Mouse (Mus musculus) midbrain, postnatal 0 days (tissue): ENCODE results near the gene Esrrb. TPM values are rescaled to one million over a fixed set of nuclear protein-coding genes. Genes with fewer than 3 reads are reported as not detected.
A peak's percentile ranks its signal among the peaks of the same experiment; 100 is the strongest.

ENCODE experiments used
- ATAC-seq: fragments of 200-750 bp; cut with Nextera tagmentation; 2 replicates; pipeline ENCODE4 v1.8.0; 2017; ENCODE audit warnings: moderate number of reproducible peaks, mild to moderate bottlenecking, moderate TSS enrichment, moderate library complexity; ENCODE audit not compliant: low FRiP score
- DNase-seq: peaks from one replicate; pipeline ENCODE4 v3.0.0-alpha.2; 2015; ENCODE audit warnings: low spot score
- H3K27ac ChIP-seq: fragments of 300-500 bp; sonication (generic); 2 replicates; pipeline ENCODE4 v1.5.1; 2014; ENCODE audit warnings: low read depth, mild to moderate bottlenecking, low read length, mixed read lengths
- H3K27me3 ChIP-seq: fragments of 300-500 bp; sonication (generic); 2 replicates; pipeline ENCODE4 v1.6.1; 2014; ENCODE audit warnings: low read length, control low read depth, mixed read lengths; ENCODE audit not compliant: insufficient read depth
- H3K36me3 ChIP-seq: fragments of 300-500 bp; sonication (generic); 2 replicates; pipeline ENCODE4 v1.6.1; 2014; ENCODE audit warnings: low read length, control low read depth, mixed read lengths; ENCODE audit not compliant: insufficient read depth
- H3K4me1 ChIP-seq: fragments of 300-500 bp; sonication (generic); 2 replicates; pipeline ENCODE4 v1.6.1; 2014; ENCODE audit warnings: mild to moderate bottlenecking, control low read depth, antibody characterized with exemption, low read length, mixed read lengths; ENCODE audit not compliant: insufficient read depth
- H3K4me2 ChIP-seq: fragments of 300-500 bp; sonication (generic); 2 replicates; pipeline ENCODE4 v1.6.1; 2014; ENCODE audit warnings: low read depth, mild to moderate bottlenecking, low read length, mixed read lengths; ENCODE audit not compliant: poor library complexity, severe bottlenecking
- H3K4me3 ChIP-seq: fragments of 300-500 bp; sonication (generic); 2 replicates; pipeline ENCODE4 v1.5.1; 2014; ENCODE audit warnings: low read depth, mild to moderate bottlenecking, low read length, moderate library complexity
- H3K9ac ChIP-seq: fragments of 300-500 bp; sonication (generic); replicated peaks from 2 replicates; pipeline ENCODE4 v1.6.1; 2014; ENCODE audit warnings: mild to moderate bottlenecking, low read length, moderate library complexity, mixed read lengths; ENCODE audit not compliant: poor library complexity, severe bottlenecking
- H3K9me3 ChIP-seq: fragments of 300-500 bp; sonication (generic); 2 replicates; pipeline ENCODE4 v1.6.1; 2016; ENCODE audit warnings: low read length, control low read depth
- CTCF ChIP-seq: IDR thresholded peaks from 2 replicates; pipeline ENCODE4 v1.5.1; 2016; ENCODE audit warnings: antibody characterized with exemption, mild to moderate bottlenecking
- WGBS: fragments of 180-500 bp; shearing (Covaris S2); extraction: QIAGEN DNeasy Blood & Tissue Kit; methylation state at CpG from one replicate; pipeline ENCODE4 v1.1.7; 2014; 5-methylcytosine and 5-hydroxymethylcytosine counted together
- polyA plus RNA-seq: library from polyadenylated mRNA; unstranded; fragments of >200 nt; fragmentation: Nextera tagmentation; extraction: Ambion mirVana; gene quantifications from 2 replicates; pipeline ENCODE4 v1.2.1, GENCODE M21; 2015
- total RNA-seq: library from RNA; depleted of rRNA; stranded (reverse); fragments of >200 nt; gene quantifications from 2 replicates; pipeline ENCODE4 v1.2.3, GENCODE M21; 2014

Esrrb gene
- total and polyA plus RNA-seq, 2 experiments from 2014 or later, result 3.3 to 11.6 TPM

DNA sequence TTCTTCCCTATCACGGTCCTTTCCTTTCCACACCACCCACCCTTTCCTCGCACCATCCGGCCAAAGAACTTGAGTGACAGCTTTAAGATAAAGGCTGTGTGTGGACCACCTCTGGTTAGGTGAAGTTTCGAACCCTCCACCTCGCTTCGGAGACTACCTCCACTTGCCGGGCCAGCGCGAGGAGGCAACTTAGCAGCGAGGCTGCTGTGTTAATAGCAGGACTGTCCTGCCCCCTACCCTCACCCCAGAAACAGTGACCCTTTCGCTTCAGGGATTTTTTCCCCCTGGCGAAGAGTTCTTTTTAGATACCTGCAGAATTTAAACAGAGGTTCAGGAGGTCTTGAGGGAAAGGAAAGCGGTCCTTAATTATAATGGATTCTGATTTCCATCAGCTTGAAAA is 62.2 kb downstream of the Esrrb start:
- DNase-seq, result no peak
- H3K36me3 ChIP-seq, result no peaks in the 10 kb centered on the region
- no peak for TF ChIP-seq CTCF
- H3K27me3 ChIP-seq, result peaks cover 58% of the 10 kb centered on the region
- peaks cover 4% of the 10 kb centered on the region; the same call in 1 of the 2 replicates for H3K4me1 ChIP-seq
- no peak for ATAC-seq
- peak overlapping the region; percentile 52 for H3K4me3 ChIP-seq
- H3K27ac ChIP-seq, result no peak overlapping the region
- WGBS, result 6% methylated on average over 13 of the region's 13 CpGs
- no peaks in the 10 kb centered on the region for H3K9me3 ChIP-seq
- H3K4me2 ChIP-seq, result no peak overlapping the region
- H3K9ac ChIP-seq, result no peak overlapping the region

DNA sequence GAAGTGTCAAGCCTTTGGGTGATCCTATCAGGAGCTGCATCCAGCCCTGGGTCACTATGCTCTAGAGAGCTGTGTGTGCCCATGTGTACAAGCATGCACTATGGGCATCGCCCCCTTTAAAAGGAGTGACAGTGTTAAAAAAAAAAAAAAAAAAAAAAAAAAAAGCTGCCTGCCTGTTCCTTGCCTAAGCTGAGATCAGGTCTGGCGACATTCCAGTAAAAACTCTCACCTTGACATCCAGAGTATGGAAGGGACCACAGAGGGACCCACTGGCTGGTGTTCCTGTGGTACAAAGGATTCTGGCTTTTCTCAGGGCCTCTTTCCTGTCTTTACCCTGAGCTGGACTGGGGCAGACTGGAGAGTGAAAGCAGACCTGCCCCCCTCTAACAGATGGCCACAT is 66.7 kb downstream of the Esrrb start:
- H3K9ac ChIP-seq, result no peak overlapping the region
- ATAC-seq (no peak), DNase-seq (no peak)
- no peak for TF ChIP-seq CTCF
- H3K4me3 ChIP-seq, result no peak overlapping the region
- no peaks in the 10 kb centered on the region for H3K4me1 ChIP-seq
- WGBS, result 72% methylated on average over 2 of the region's 2 CpGs
- H3K4me2 ChIP-seq, result no peak overlapping the region
- no peaks in the 10 kb centered on the region for H3K36me3 ChIP-seq
- H3K27me3 ChIP-seq, result peaks cover 34% of the 10 kb centered on the region; the same call in 1 of the 2 replicates
- no peaks in the 10 kb centered on the region for H3K9me3 ChIP-seq
- H3K27ac ChIP-seq, result no peak overlapping the region

DNA sequence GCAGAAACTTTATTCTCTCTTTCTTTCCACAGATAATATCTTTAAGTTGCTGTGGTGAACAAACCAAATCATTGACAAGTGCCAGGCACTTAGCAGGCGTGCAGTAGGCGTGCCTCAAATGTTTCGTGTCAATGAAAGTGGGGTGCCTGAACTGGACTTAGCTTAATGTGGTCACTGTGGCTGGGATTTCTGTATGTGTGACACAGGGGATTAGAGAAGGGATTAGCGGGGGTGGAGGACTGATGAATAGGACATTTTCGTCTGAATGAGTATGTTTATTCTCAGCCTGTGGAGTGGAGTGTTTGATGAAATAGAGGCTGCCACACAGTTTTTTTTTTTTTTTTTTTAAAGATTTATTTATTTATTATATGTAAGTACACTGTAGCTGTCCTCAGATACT is 70.8 kb downstream of the Esrrb start:
- no peaks in the 10 kb centered on the region for H3K27me3 ChIP-seq
- H3K9ac ChIP-seq, result no peak overlapping the region
- no peak for TF ChIP-seq CTCF
- no peaks in the 10 kb centered on the region for H3K9me3 ChIP-seq
- H3K4me2 ChIP-seq, result no peak overlapping the region
- no peaks in the 10 kb centered on the region for H3K36me3 ChIP-seq
- H3K27ac ChIP-seq, result no peak overlapping the region
- no peak for DNase-seq
- H3K4me3 ChIP-seq, result no peak overlapping the region
- no peaks in the 10 kb centered on the region for H3K4me1 ChIP-seq
- ATAC-seq, result no peak
- WGBS, result 32% methylated on average over 5 of the region's 5 CpGs

DNA sequence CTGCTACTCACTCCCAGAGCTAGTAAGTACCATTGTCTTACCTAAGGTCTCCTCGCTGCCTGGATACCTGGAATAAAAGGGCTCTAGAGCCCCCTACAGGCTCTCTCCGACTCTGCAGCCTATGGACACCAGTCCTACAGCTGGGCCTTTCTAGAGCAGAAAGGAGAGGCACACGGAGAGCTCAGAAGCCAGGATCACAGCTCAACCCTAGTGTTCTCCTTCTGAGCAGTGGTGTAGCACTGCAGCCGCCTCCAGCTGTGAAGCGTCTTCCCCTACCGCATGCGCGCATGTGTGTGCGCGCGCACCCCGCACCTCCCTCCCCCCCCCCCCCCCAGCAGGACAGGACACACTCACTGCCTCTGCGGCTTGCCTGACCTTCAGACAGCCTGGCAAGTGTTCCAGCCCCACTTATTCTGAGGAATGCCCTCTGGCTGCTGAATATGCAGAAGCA is 72.5 kb downstream of the Esrrb start:
- DNase-seq (peak; percentile 92), ATAC-seq (peak; percentile 85)
- no peaks in the 10 kb centered on the region for H3K4me1 ChIP-seq
- no peaks in the 10 kb centered on the region for H3K36me3 ChIP-seq
- H3K27me3 ChIP-seq, result no peaks in the 10 kb centered on the region
- H3K9ac ChIP-seq, result peak overlapping the region; percentile 44
- no peak overlapping the region for H3K27ac ChIP-seq
- H3K9me3 ChIP-seq, result no peaks in the 10 kb centered on the region
- 1% methylated on average over 6 of the region's 13 CpGs for WGBS
- peak overlapping the region; percentile 21; the same call in 1 of the 2 replicates for H3K4me3 ChIP-seq
- peak overlapping the region; percentile 48 for H3K4me2 ChIP-seq
- peak; percentile 83 for TF ChIP-seq CTCF

DNA sequence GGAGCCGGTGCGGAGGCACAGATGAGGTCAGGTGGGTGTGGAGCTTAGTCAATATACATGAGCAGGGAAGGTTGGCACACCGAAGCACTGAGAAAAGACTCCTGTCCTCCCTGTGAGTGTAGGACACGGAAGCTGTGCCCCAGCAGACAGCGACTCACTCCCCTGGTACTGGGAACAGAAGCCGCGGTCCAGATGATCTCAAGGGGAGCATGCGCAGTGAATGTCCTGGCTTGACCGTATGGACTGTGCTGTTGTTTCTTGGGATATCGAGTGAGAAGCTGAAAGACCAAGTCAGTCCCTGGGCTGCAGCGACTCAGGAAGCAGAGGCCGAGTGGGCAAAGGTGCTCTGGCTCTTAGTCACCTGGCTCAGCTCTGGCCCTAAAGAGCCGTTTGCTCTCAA is 74.7 kb downstream of the Esrrb start:
- no peak overlapping the region for H3K4me2 ChIP-seq
- no peak overlapping the region for H3K4me3 ChIP-seq
- H3K9ac ChIP-seq, result no peak overlapping the region
- H3K4me1 ChIP-seq, result no peaks in the 10 kb centered on the region
- ATAC-seq, result no peak
- 93% methylated on average over 13 of the region's 13 CpGs for WGBS
- H3K27ac ChIP-seq, result no peak overlapping the region
- TF ChIP-seq CTCF, result no peak
- DNase-seq, result no peak
- no peaks in the 10 kb centered on the region for H3K9me3 ChIP-seq
- no peaks in the 10 kb centered on the region for H3K36me3 ChIP-seq
- no peaks in the 10 kb centered on the region for H3K27me3 ChIP-seq

DNA sequence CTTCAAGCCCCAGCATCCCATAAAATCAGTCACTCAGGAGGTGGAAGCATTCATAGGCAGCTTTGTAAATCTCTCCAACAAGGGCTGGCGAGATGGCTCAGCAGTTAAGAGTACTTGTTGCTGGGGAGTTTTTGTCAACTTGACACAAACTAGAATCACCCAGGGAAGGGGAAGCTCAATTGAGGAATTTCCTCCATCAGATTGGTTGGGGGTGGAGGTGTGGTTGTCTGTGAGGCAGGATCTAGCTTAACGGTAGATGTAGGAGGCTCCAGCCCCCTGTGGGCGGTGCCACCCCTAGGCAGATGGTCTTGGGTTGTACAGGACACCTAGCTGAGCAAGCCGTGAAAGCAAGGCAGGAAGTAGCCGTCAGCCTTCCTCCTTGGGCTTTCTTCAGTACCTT is 89.9 kb downstream of the Esrrb start:
- H3K4me3 ChIP-seq, result no peak overlapping the region
- DNase-seq (no peak), ATAC-seq (no peak)
- no peak overlapping the region for H3K9ac ChIP-seq
- 80% methylated on average over 5 of the region's 5 CpGs for WGBS
- no peaks in the 10 kb centered on the region for H3K27me3 ChIP-seq
- H3K4me2 ChIP-seq, result no peak overlapping the region
- no peaks in the 10 kb centered on the region for H3K4me1 ChIP-seq
- H3K36me3 ChIP-seq, result no peaks in the 10 kb centered on the region
- no peak overlapping the region for H3K27ac ChIP-seq
- TF ChIP-seq CTCF, result no peak
- no peaks in the 10 kb centered on the region for H3K9me3 ChIP-seq
